Mouse (Mus musculus) liver, embryonic 14.5 days (tissue): ENCODE data around the gene Slc35b2. TPM values are rescaled to one million over a fixed set of nuclear protein-coding genes. Genes with fewer than 3 reads are reported as not detected.
A peak's percentile ranks its signal among the peaks of the same experiment; 100 is the strongest.

Source experiments
- ATAC-seq: fragments of 200-750 bp; cut with Nextera tagmentation; 2 replicates; pipeline ENCODE4 v1.8.0; 2017; ENCODE audit warnings: moderate number of reproducible peaks, mild to moderate bottlenecking, moderate library complexity; ENCODE audit not compliant: insufficient read depth
- DNase-seq, 3 experiments: peaks; one replicate each; pipeline ENCODE4 v3.0.0-alpha.2; 2012 to 2013; ENCODE audit warnings: low read depth in 3 of 3, low spot score in 3 of 3
- H3K27ac ChIP-seq: fragments of 300-500 bp; sonication (generic); 2 replicates; pipeline ENCODE4 v1.5.1; 2014; ENCODE audit warnings: moderate library complexity, mild to moderate bottlenecking, control low read depth, inconsistent platforms
- H3K27me3 ChIP-seq: fragments of 300-500 bp; sonication (generic); 2 replicates; pipeline ENCODE4 v1.6.1; 2014; ENCODE audit warnings: mild to moderate bottlenecking, low read length, moderate library complexity; ENCODE audit not compliant: control insufficient read depth, insufficient read depth
- H3K36me3 ChIP-seq: fragments of 300-500 bp; sonication (generic); replicated peaks from 2 replicates; pipeline ENCODE4 v1.6.1; 2014; ENCODE audit warnings: low read depth; ENCODE audit not compliant: control insufficient read depth, insufficient read depth
- H3K4me1 ChIP-seq, 2 experiments: fragments of 200-500 bp in 1 of 2; fragments of 300-500 bp in 1 of 2; sonication (generic) in 1 of 2; replicated peaks; 2 replicates each; pipeline ENCODE4 v1.6.1; 2012 to 2014; ENCODE audit warnings: antibody characterized with exemption in 1 of 2, inconsistent platforms in 1 of 2, low read length in 1 of 2; ENCODE audit not compliant: control insufficient read depth in 2 of 2, insufficient read depth in 2 of 2
- H3K4me2 ChIP-seq: fragments of 300-500 bp; sonication (generic); 2 replicates; pipeline ENCODE4 v1.6.1; 2014; ENCODE audit warnings: low read depth, mild to moderate bottlenecking, control low read depth, moderate library complexity
- H3K4me3 ChIP-seq, 2 experiments: fragments of 200-500 bp in 1 of 2; fragments of 300-500 bp in 1 of 2; sonication (generic) in 1 of 2; 2 replicates each; pipeline ENCODE4 v1.5.1; 2012 to 2014; ENCODE audit warnings: low read depth in 2 of 2, low read length in 2 of 2, mild to moderate bottlenecking in 2 of 2, control low read depth in 1 of 2, inconsistent platforms in 1 of 2, moderate library complexity in 1 of 2; ENCODE audit not compliant: insufficient read depth in 1 of 2
- H3K9ac ChIP-seq: fragments of 300-500 bp; sonication (generic); replicated peaks from 2 replicates; pipeline ENCODE4 v1.6.1; 2014; ENCODE audit warnings: mild to moderate bottlenecking, control low read depth, moderate library complexity
- H3K9me3 ChIP-seq: fragments of 300-500 bp; sonication (generic); 2 replicates; pipeline ENCODE4 v1.6.1; 2016; ENCODE audit warnings: low read length, mixed read lengths; ENCODE audit not compliant: control insufficient read depth
- CTCF ChIP-seq: IDR thresholded peaks from 2 replicates; pipeline ENCODE4 v1.5.1; 2016; ENCODE audit warnings: antibody characterized with exemption, low read depth, control low read depth
- EP300 ChIP-seq: IDR thresholded peaks from 2 replicates; pipeline ENCODE4 v1.6.1; 2016; ENCODE audit warnings: antibody characterized with exemption, low read depth
- WGBS: fragments of 180-500 bp; shearing (Covaris S2); extraction: QIAGEN DNeasy Blood & Tissue Kit; methylation state at CpG from one replicate; pipeline ENCODE4 v1.1.7; 2014; ENCODE audit not compliant: insufficient replicate concordance; 5-methylcytosine and 5-hydroxymethylcytosine counted together
- polyA plus RNA-seq, 2 experiments: library from polyadenylated mRNA; depleted of rRNA in 1 of 2; stranded (reverse) in 1 of 2; unstranded in 1 of 2; fragments of >200 nt; fragmentation: Nextera tagmentation in 1 of 2; extraction: Ambion mirVana in 1 of 2; gene quantifications; 2 replicates each; pipeline versions ENCODE4 v1.2.1 to v1.2.3; 2012 to 2014

The Slc35b2 gene
- polyA plus RNA-seq, 2 experiments = 27.6 to 44.8 TPM

DNA sequence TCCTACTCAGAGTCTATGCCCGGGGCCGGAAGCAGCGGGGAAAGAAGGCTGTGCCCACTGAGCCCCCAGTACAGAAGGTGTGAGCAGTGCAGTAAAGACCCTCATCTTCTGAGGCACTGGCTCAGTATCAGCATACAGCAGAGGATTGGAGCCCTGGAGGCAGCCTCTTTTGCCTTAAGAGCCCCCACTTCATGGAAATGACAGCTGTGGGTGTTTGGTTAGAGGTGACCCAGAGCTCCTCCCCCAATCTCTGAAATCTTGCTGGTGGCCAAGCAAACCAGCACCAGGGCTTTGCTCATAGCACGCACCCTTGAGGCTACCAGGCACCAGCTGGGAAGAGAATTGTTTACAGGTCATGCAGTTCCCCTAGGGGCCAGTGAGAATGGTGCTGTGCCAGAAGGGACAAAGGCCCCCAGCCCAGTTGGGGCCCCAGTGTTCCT, 3.5 kb downstream of the Slc35b2 start:
- Histone ChIP-seq H3K4me3 (no peak overlapping the region), H3K9me3 (no peaks in the 10 kb centered on the region), H3K27ac (no peak overlapping the region), H3K4me2 (no peak overlapping the region), H3K36me3 (peaks cover 50% of the 10 kb centered on the region), H3K27me3 (no peaks in the 10 kb centered on the region), H3K4me1 (peaks cover 3 to 4% of the 10 kb centered on the region in 2 experiments; a peak in 3 of 4 replicates), H3K9ac (no peak overlapping the region)
- TF ChIP-seq CTCF (no peak), EP300 (no peak)
- DNase-seq (no peak), ATAC-seq (peak; percentile 17; the same call in 1 of the 2 replicates)
- 34% methylated on average over 4 of the region's 4 CpGs for WGBS

DNA sequence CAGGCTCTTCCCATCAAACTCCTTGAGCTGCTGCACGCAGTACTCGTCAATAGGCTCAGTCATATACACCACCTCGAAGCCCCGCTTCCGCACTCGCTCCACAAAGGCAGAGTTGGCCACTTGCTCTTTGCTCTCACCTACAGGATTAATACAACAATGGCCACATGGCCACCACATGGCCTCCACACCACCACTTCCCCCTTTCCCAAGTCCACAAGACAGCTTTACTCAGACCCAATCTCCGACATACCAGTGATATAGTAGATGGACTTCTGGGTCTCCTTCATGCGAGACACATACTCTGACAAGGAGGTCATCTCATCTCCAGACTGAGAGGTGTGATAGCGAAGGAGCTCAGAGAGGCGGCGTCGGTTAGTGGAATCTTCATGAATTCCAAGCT, 5.3 kb downstream of the Slc35b2 start:
- TF ChIP-seq CTCF = no peak
- no peak for TF ChIP-seq EP300
- Histone ChIP-seq H3K9me3 (no peaks in the 10 kb centered on the region), H3K27ac (no peak overlapping the region), H3K9ac (no peak overlapping the region), H3K4me2 (no peak overlapping the region), H3K4me3 (no peak overlapping the region), H3K36me3 (peaks cover 50% of the 10 kb centered on the region), H3K27me3 (no peaks in the 10 kb centered on the region), H3K4me1 (peaks cover 3 to 4% of the 10 kb centered on the region in 2 experiments; a peak in 3 of 4 replicates)
- no peak for ATAC-seq
- 83% methylated on average over 12 of the region's 12 CpGs for WGBS
- no peak for DNase-seq

DNA sequence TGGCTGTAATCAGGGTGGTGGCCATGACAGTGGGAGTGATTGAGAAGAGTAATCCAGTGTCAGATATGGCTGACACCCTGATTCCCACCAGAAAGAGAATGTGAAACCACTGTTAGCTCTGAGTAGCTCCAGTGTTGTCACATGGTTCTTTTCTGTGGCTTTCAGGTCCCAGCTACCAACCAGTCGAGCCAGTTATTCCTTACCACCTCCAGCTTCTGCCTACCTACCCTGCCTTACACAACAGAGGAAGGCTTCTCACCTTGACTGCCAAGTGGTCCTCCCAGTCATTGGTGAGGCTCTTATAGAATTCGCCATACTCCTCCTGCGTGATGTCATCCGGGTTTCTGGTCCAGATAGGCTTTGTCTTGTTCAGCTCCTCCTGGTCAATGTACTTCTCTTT, 6.3 kb downstream of the Slc35b2 start:
- no peak for TF ChIP-seq CTCF
- no peak for TF ChIP-seq EP300
- H3K27me3 ChIP-seq = no peaks in the 10 kb centered on the region
- WGBS = 78% methylated on average over 4 of the region's 4 CpGs
- no peaks in the 10 kb centered on the region for H3K9me3 ChIP-seq
- H3K4me1 ChIP-seq = peaks cover 6 to 7% of the 10 kb centered on the region in 2 experiments
- no peak overlapping the region for H3K4me3 ChIP-seq
- peaks cover 50% of the 10 kb centered on the region for H3K36me3 ChIP-seq
- H3K4me2 ChIP-seq = no peak overlapping the region
- H3K27ac ChIP-seq = no peak overlapping the region
- H3K9ac ChIP-seq = no peak overlapping the region
- ATAC-seq (no peak), DNase-seq (no peak)

DNA sequence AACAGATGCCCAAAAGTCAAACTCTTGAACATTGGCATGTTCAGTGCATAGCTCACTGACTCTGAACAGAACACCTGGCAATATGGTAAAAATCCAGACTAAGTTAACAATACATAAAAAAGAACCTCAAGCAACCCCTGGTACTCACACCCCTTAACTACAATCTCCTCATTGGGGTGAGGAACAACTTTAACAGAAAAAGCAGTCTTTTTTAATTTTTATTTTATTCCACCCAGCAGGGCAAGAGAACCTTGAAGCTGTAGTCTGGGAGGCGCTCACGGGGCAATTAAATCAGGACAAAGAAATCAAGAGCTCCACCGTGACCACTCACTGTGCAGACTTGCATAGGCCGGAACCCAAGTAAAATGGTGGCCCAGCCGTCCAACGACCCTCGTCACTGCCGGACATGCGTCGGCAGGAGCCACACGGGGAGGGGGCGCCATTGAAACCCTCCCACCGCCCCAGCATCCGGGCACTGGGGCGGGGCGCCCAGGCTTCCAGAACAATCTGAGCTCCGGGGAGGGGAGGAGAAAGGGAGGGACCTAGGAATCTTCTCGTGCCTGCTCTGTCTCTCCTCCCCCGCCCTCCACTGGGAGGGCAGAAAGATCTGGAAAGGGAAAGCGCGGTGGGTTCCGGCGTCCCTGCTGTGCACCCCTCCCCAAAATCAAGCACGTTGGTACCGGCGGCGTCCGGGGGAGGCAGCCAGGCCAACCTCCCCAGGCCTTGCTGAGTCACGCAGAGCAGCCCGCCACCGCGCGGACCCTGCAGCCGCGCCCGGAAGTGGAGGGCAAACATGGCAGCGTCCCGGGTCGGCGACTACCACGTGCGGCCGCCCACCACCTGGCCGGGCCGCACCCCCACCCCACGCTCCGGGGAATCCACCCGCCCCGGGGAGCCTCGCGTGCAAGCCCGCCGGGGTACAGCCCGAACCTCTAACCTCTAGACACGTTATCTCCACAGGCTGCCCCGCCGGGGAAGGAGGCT, 8.7 kb downstream of the Slc35b2 start:
- Histone ChIP-seq H3K4me3 (peak overlapping the region; percentile 80 to 100), H3K27me3 (no peaks in the 10 kb centered on the region), H3K4me2 (peak overlapping the region; percentile 100), H3K9ac (peak overlapping the region; percentile 97), H3K9me3 (no peaks in the 10 kb centered on the region), H3K27ac (peak overlapping the region; percentile 92), H3K36me3 (peaks cover 46% of the 10 kb centered on the region), H3K4me1 (peaks cover 4 to 8% of the 10 kb centered on the region in 2 experiments)
- DNase-seq (peak in 1 of 3 experiments; percentile 62), ATAC-seq (peak; percentile 56)
- TF ChIP-seq CTCF (no peak), EP300 (no peak)
- WGBS = under 1% methylated on average over 56 of the region's 57 CpGs

DNA sequence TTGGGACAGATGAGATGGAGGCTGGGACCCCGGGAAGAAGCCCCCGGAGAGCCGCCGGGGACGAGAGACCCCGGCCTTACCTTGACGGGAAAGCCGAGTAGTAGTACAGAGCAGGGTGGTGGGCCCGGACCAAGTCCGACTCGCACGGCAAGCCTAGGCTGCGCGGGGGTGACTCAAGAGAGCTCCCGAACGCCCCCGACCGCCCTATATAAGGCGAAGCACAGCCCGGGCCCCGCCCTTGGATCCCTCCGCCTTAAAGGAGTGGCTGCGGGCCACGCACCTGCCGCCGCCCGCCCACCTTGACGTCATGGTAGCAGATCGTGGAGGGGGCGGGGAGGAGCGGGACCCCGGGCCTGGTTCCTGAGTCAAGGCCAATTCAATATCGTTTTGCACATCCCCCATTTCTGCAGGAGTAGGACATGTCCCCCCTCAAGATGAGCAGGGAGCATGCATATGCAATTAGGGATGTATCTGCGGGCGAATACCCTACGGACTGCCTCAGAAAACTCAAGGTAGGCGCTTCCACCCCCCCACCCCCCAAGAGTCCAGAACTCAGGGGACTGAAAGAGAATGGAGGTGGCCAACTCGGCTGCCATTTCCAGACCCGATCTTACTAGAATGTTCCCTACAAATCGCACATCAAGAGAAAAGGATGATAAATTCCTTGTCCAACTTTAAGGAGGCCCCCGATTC, 9.6 kb downstream of the Slc35b2 start, which contains the start of gene Hsp90ab1:
TSS of gene Hsp90ab1 (minus strand) at position 185 of the 693 bp plus-strand sequence.
- DNase-seq (peak; percentile 91 to 93 (median 91)), ATAC-seq (peak; percentile 76)
- H3K9me3 ChIP-seq = no peaks in the 10 kb centered on the region
- H3K9ac ChIP-seq = peak within 1 kb of the TSS; percentile 97
- TF ChIP-seq CTCF (no peak), EP300 (no peak)
- H3K36me3 ChIP-seq = peaks cover 38% of the 10 kb centered on the region
- peaks cover 4 to 8% of the 10 kb centered on the region in 2 experiments for H3K4me1 ChIP-seq
- WGBS = under 1% methylated on average over 41 of the region's 41 CpGs
- H3K27me3 ChIP-seq = no peaks in the 10 kb centered on the region
- H3K27ac ChIP-seq = peak within 1 kb of the TSS; percentile 92
- H3K4me3 ChIP-seq = peak within 1 kb of the TSS; percentile 80 to 100
- peak within 1 kb of the TSS; percentile 100 for H3K4me2 ChIP-seq
